Mouse (Mus musculus) midbrain, embryonic 16.5 days (tissue): ENCODE measurements at regions not wholly inside any gene's neighbourhood (a gene's known extent, or its start where the extent isn't known, plus 50 kb on each side); places are given as distances from the start of the nearest gene placed in this dataset.

Experiments used
- ATAC-seq: fragments of 200-750 bp; cut with Nextera tagmentation; 2 replicates; pipeline ENCODE4 v1.8.0; 2017; ENCODE audit warnings: moderate TSS enrichment
- H3K27ac ChIP-seq: fragments of 300-500 bp; sonication (generic); 2 replicates; pipeline ENCODE4 v1.5.1; 2014; ENCODE audit warnings: mild to moderate bottlenecking, low read length, mixed read lengths
- H3K27me3 ChIP-seq: fragments of 300-500 bp; sonication (generic); 2 replicates; pipeline ENCODE4 v1.6.1; 2014; ENCODE audit warnings: low read depth, low read length, mixed read lengths; ENCODE audit not compliant: control insufficient read depth, insufficient read depth
- H3K36me3 ChIP-seq: fragments of 300-500 bp; sonication (generic); 2 replicates; pipeline ENCODE4 v1.6.1; 2014; ENCODE audit warnings: mild to moderate bottlenecking, low read length, moderate library complexity, mixed read lengths; ENCODE audit not compliant: control insufficient read depth, insufficient read depth
- H3K4me1 ChIP-seq: fragments of 300-500 bp; sonication (generic); 2 replicates; pipeline ENCODE4 v1.6.1; 2014; ENCODE audit warnings: mild to moderate bottlenecking, low read length, mixed read lengths; ENCODE audit not compliant: control insufficient read depth, insufficient read depth
- H3K4me2 ChIP-seq: fragments of 300-500 bp; sonication (generic); 2 replicates; pipeline ENCODE4 v1.6.1; 2014; ENCODE audit warnings: mild to moderate bottlenecking, low read length, mixed read lengths
- H3K4me3 ChIP-seq: fragments of 300-500 bp; sonication (generic); 2 replicates; pipeline ENCODE4 v1.5.1; 2014; ENCODE audit warnings: low read depth, mild to moderate bottlenecking, low read length, moderate library complexity, mixed read lengths
- H3K9ac ChIP-seq: fragments of 300-500 bp; sonication (generic); 2 replicates; pipeline ENCODE4 v1.6.1; 2014; ENCODE audit warnings: low read depth, low read length, mixed read lengths
- H3K9me3 ChIP-seq: fragments of 300-500 bp; sonication (generic); replicated peaks from 2 replicates; pipeline ENCODE4 v1.6.1; 2014; ENCODE audit warnings: mild to moderate bottlenecking, low read length, mixed read lengths; ENCODE audit not compliant: control insufficient read depth, poor library complexity, severe bottlenecking
- WGBS: fragments of 180-500 bp; shearing (Covaris S2); extraction: QIAGEN DNeasy Blood & Tissue Kit; methylation state at CpG from one replicate; pipeline ENCODE4 v1.1.7; 2014; 5-methylcytosine and 5-hydroxymethylcytosine counted together

GRCm38 (mm10) chr13:107600331-107601131 is 443.7 kb upstream of the Smim15 start:
- H3K27ac ChIP-seq = no peak overlapping the region

GRCm38 (mm10) chr13:107599094-107599644 is 445.1 kb upstream of the Smim15 start:
- Histone ChIP-seq H3K36me3 (no peaks in the 10 kb centered on the region), H3K4me2 (no peak overlapping the region), H3K9me3 (0 out of 2 replicates have a peak, but pooled peaks cover 2% of the 10 kb centered on the region), H3K9ac (no peak overlapping the region), H3K27me3 (no peaks in the 10 kb centered on the region), H3K4me3 (no peak overlapping the region), H3K4me1 (peaks cover 5% of the 10 kb centered on the region), H3K27ac (no peak overlapping the region)
- 32% methylated on average over 4 of the region's 4 CpGs for WGBS
- ATAC-seq = no peak

More at GRCm38 (mm10) chr13:107600331-107601131, 443.7 kb upstream of the Smim15 start:
- 0 out of 2 replicates have a peak, but pooled peaks cover 2% of the 10 kb centered on the region for H3K9me3 ChIP-seq
- ATAC-seq = peak; percentile 64
- H3K4me3 ChIP-seq = no peak overlapping the region
- peaks cover 5% of the 10 kb centered on the region for H3K4me1 ChIP-seq
- 30% methylated on average over 22 of the region's 22 CpGs for WGBS
- peak overlapping the region; percentile 12 for H3K4me2 ChIP-seq
- H3K9ac ChIP-seq = no peak overlapping the region
- no peaks in the 10 kb centered on the region for H3K27me3 ChIP-seq
- no peaks in the 10 kb centered on the region for H3K36me3 ChIP-seq

- Histone ChIP-seq H3K27me3 (no peaks in the 10 kb centered on the region), H3K4me1 (peaks cover 5% of the 10 kb centered on the region), H3K9ac (no peak overlapping the region), H3K27ac (no peak overlapping the region), H3K4me2 (no peak overlapping the region), H3K9me3 (0 out of 2 replicates have a peak, but pooled peaks cover under 1% of the 10 kb centered on the region), H3K36me3 (no peaks in the 10 kb centered on the region), H3K4me3 (no peak overlapping the region)
- WGBS = 17% methylated on average over 1 of the region's 1 CpGs
- ATAC-seq = no peak
Measured at GRCm38 (mm10) chr13:107598391-107598790, 445.9 kb upstream of the Smim15 start.

- Histone ChIP-seq H3K36me3 (no peaks in the 10 kb centered on the region), H3K4me1 (peaks cover 5% of the 10 kb centered on the region), H3K9me3 (no peaks in the 10 kb centered on the region), H3K4me2 (no peak overlapping the region), H3K9ac (no peak overlapping the region), H3K27ac (no peak overlapping the region), H3K27me3 (no peaks in the 10 kb centered on the region), H3K4me3 (no peak overlapping the region)
- WGBS = 72% methylated on average over 2 of the region's 2 CpGs
- no peak for ATAC-seq
Measured at GRCm38 (mm10) chr13:107597217-107597616, 447.0 kb upstream of the Smim15 start.

- Histone ChIP-seq H3K4me3 (no peak overlapping the region), H3K9ac (no peak overlapping the region), H3K9me3 (no peaks in the 10 kb centered on the region), H3K27me3 (no peaks in the 10 kb centered on the region), H3K4me2 (no peak overlapping the region), H3K27ac (no peak overlapping the region), H3K4me1 (peaks cover 5% of the 10 kb centered on the region), H3K36me3 (no peaks in the 10 kb centered on the region)
- 89% methylated on average over 2 of the region's 2 CpGs for WGBS
- no peak for ATAC-seq
Measured at GRCm38 (mm10) chr13:107596183-107596582, 448.1 kb upstream of the Smim15 start.

GRCm38 (mm10) chr13:107588399-107589002 is 455.7 kb upstream of the Smim15 start:
- no peaks in the 10 kb centered on the region for H3K36me3 ChIP-seq
- H3K4me3 ChIP-seq = no peak overlapping the region
- no peak overlapping the region for H3K27ac ChIP-seq
- no peak overlapping the region for H3K4me2 ChIP-seq
- H3K9me3 ChIP-seq = no peaks in the 10 kb centered on the region
- H3K4me1 ChIP-seq = 0 out of 2 replicates have a peak, but pooled peaks cover 4% of the 10 kb centered on the region
- ATAC-seq = no peak
- H3K9ac ChIP-seq = no peak overlapping the region
- WGBS = 59% methylated on average over 9 of the region's 9 CpGs
- H3K27me3 ChIP-seq = no peaks in the 10 kb centered on the region

GRCm38 (mm10) chr13:107587678-107588077 is 456.6 kb upstream of the Smim15 start:
- Histone ChIP-seq H3K27ac (no peak overlapping the region), H3K27me3 (no peaks in the 10 kb centered on the region), H3K4me3 (no peak overlapping the region), H3K36me3 (no peaks in the 10 kb centered on the region), H3K4me1 (0 out of 2 replicates have a peak, but pooled peaks cover 4% of the 10 kb centered on the region), H3K9ac (no peak overlapping the region), H3K4me2 (no peak overlapping the region), H3K9me3 (no peaks in the 10 kb centered on the region)
- 76% methylated on average over 8 of the region's 8 CpGs for WGBS
- no peak for ATAC-seq

- H3K4me3 ChIP-seq = no peak overlapping the region
- no peak; the same call in 1 of the 2 replicates for ATAC-seq
Measured at GRCm38 (mm10) chr13:107585936-107586335, 458.3 kb upstream of the Smim15 start.

GRCm38 (mm10) chr13:107585353-107585752 is 458.9 kb upstream of the Smim15 start:
- no peaks in the 10 kb centered on the region for H3K9me3 ChIP-seq
- no peak overlapping the region for H3K4me3 ChIP-seq
- H3K27ac ChIP-seq = no peak overlapping the region
- no peak for ATAC-seq
- no peaks in the 10 kb centered on the region for H3K36me3 ChIP-seq
- H3K4me2 ChIP-seq = no peak overlapping the region
- H3K27me3 ChIP-seq = no peaks in the 10 kb centered on the region
- no peak overlapping the region for H3K9ac ChIP-seq
- 0 out of 2 replicates have a peak, but pooled peaks cover 4% of the 10 kb centered on the region for H3K4me1 ChIP-seq
- WGBS = 31% methylated on average over 4 of the region's 4 CpGs

More at GRCm38 (mm10) chr13:107585936-107586335, 458.3 kb upstream of the Smim15 start:
- WGBS = 70% methylated on average over 9 of the region's 9 CpGs
- Histone ChIP-seq H3K9ac (no peak overlapping the region), H3K4me2 (no peak overlapping the region), H3K4me1 (0 out of 2 replicates have a peak, but pooled peaks cover 4% of the 10 kb centered on the region), H3K27ac (no peak overlapping the region), H3K27me3 (no peaks in the 10 kb centered on the region), H3K9me3 (no peaks in the 10 kb centered on the region), H3K36me3 (no peaks in the 10 kb centered on the region)
